Mouse (Mus musculus) myocyte (in vitro differentiated cells): ENCODE measurements at regions not wholly inside any gene's neighbourhood (a gene's known extent, or its start where the extent isn't known, plus 50 kb on each side); places are given as distances from the start of the nearest gene placed in this dataset.

ENCODE experiments used
- H3K27me3 ChIP-seq: one replicate; pipeline ENCODE4 v1.6.1; 2011; ENCODE audit not compliant: control insufficient read depth, insufficient read depth, insufficient read length
- H3K36me3 ChIP-seq: one replicate; pipeline ENCODE4 v1.6.1; 2011; ENCODE audit not compliant: control insufficient read depth, insufficient read depth
- H3K4me2 ChIP-seq: one replicate; pipeline ENCODE4 v1.6.1; 2011; ENCODE audit warnings: low read depth, control low read depth
- H3K4me3 ChIP-seq: one replicate; pipeline ENCODE4 v1.5.1; 2011; ENCODE audit warnings: mild to moderate bottlenecking, control low read depth, moderate library complexity
- H3K79me2 ChIP-seq: one replicate; pipeline ENCODE4 v1.6.1; 2011; ENCODE audit not compliant: control insufficient read depth, insufficient read depth
- H3ac ChIP-seq: one replicate; pipeline ENCODE4 v1.6.1; 2011; ENCODE audit not compliant: control insufficient read depth, insufficient read length
- CEBPB ChIP-seq: IDR thresholded peaks from 2 replicates; pipeline ENCODE4 v1.6.1; 2011; ENCODE audit warnings: mild to moderate bottlenecking, moderate library complexity; ENCODE audit not compliant: poor library complexity, insufficient read depth, severe bottlenecking
- E2F4 ChIP-seq: IDR thresholded peaks from one replicate; pipeline ENCODE4 v1.6.1; 2011; ENCODE audit warnings: mild to moderate bottlenecking, control low read depth, moderate library complexity; ENCODE audit not compliant: insufficient read depth
- MAX ChIP-seq: IDR thresholded peaks from one replicate; pipeline ENCODE4 v1.6.1; 2011; ENCODE audit warnings: low read depth, mild to moderate bottlenecking, control low read depth
- MYOD1 ChIP-seq, 3 experiments: IDR thresholded peaks; one replicate each; pipeline ENCODE4 v1.6.1; 2011; ENCODE audit warnings: control low read depth in 2 of 3, low read depth in 2 of 3, mild to moderate bottlenecking in 2 of 3, moderate library complexity in 1 of 3; ENCODE audit not compliant: insufficient read length in 2 of 3, control insufficient read depth in 1 of 3
- MYOG ChIP-seq, 3 experiments: IDR thresholded peaks; one replicate each; pipeline ENCODE4 v1.6.1; 2011; ENCODE audit warnings: control low read depth in 2 of 3, low read depth in 2 of 3, mild to moderate bottlenecking in 2 of 3; ENCODE audit not compliant: insufficient read length in 2 of 3, control insufficient read depth in 1 of 3, insufficient read depth in 1 of 3
- POLR2A ChIP-seq: IDR thresholded peaks from one replicate; pipeline ENCODE4 v1.6.1; 2011; ENCODE audit warnings: low read depth, mild to moderate bottlenecking, control low read depth, moderate library complexity; ENCODE audit not compliant: insufficient read length
- POLR2AphosphoS2 ChIP-seq: IDR thresholded peaks from one replicate; pipeline ENCODE4 v1.6.1; 2011; ENCODE audit warnings: low read depth, control low read depth; ENCODE audit not compliant: insufficient read length
- REST ChIP-seq: IDR thresholded peaks from one replicate; pipeline ENCODE4 v1.6.1; 2011; ENCODE audit warnings: mild to moderate bottlenecking, control low read depth, moderate library complexity; ENCODE audit not compliant: insufficient read depth, insufficient read length
- SRF ChIP-seq: IDR thresholded peaks from one replicate; pipeline ENCODE4 v1.6.1; 2011; ENCODE audit warnings: low read depth; ENCODE audit not compliant: control insufficient read depth, insufficient read length
- TCF12 ChIP-seq: IDR thresholded peaks from one replicate; pipeline ENCODE4 v1.6.1; 2011; ENCODE audit warnings: mild to moderate bottlenecking, control low read depth; ENCODE audit not compliant: poor library complexity, insufficient read depth, severe bottlenecking
- TCF3 ChIP-seq: IDR thresholded peaks from one replicate; pipeline ENCODE4 v1.6.1; 2011; ENCODE audit warnings: low read depth, control low read depth; ENCODE audit not compliant: insufficient read length
- USF1 ChIP-seq: IDR thresholded peaks from one replicate; pipeline ENCODE4 v1.6.1; 2011; ENCODE audit warnings: low read depth, mild to moderate bottlenecking, control low read depth, moderate library complexity

GRCm38 (mm10) chr13:70103903-70104302, 301.7 kb downstream of the Med10 start:
- Histone ChIP-seq H3K36me3 (no peaks in the 10 kb centered on the region), H3K79me2 (no peaks in the 10 kb centered on the region), H3K4me3 (no peak overlapping the region), H3K27me3 (no peaks in the 10 kb centered on the region), H3K4me2 (no peak overlapping the region), H3ac (no peak overlapping the region)
- TF ChIP-seq MAX: no peak
- no peak for TF ChIP-seq TCF3
- TF ChIP-seq REST: no peak
- no peak for TF ChIP-seq TCF12
- no peak for TF ChIP-seq CEBPB
- no peak for TF ChIP-seq E2F4
- TF ChIP-seq MYOG (IDR thresholded peaks at IDR 0.05; ENCODE audit: control insufficient read depth in 1 of 3, insufficient read depth in 1 of 3, insufficient read length in 2 of 3, low read depth in 2 of 3): no peak
- no peak for TF ChIP-seq POLR2A
- TF ChIP-seq MYOD1 (IDR thresholded peaks at IDR 0.05; ENCODE audit: control insufficient read depth in 1 of 3, insufficient read length in 2 of 3, low read depth in 2 of 3): no peak
- TF ChIP-seq POLR2AphosphoS2: no peak
- TF ChIP-seq USF1: no peak

GRCm38 (mm10) chr13:70115576-70115975, 313.4 kb downstream of the Med10 start:
- H3K27me3 ChIP-seq: no peaks in the 10 kb centered on the region
- TF ChIP-seq TCF12 (no peak), MAX (no peak), E2F4 (no peak), SRF (no peak), REST (no peak), USF1 (no peak), TCF3 (no peak), CEBPB (no peak), MYOD1 (IDR thresholded peaks at IDR 0.05; ENCODE audit: control insufficient read depth in 1 of 3, insufficient read length in 2 of 3, low read depth in 2 of 3) (no peak), POLR2AphosphoS2 (no peak)

GRCm38 (mm10) chr13:70124860-70125545, 322.8 kb downstream of the Med10 start:
- Histone ChIP-seq H3K27me3 (no peaks in the 10 kb centered on the region), H3K36me3 (no peaks in the 10 kb centered on the region), H3ac (no peak overlapping the region), H3K79me2 (no peaks in the 10 kb centered on the region), H3K4me2 (no peak overlapping the region), H3K4me3 (no peak overlapping the region)
- TF ChIP-seq USF1: no peak
- TF ChIP-seq MAX: no peak
- no peak for TF ChIP-seq MYOG (IDR thresholded peaks at IDR 0.05; ENCODE audit: control insufficient read depth in 1 of 3, insufficient read depth in 1 of 3, insufficient read length in 2 of 3, low read depth in 2 of 3)
- TF ChIP-seq MYOD1 (IDR thresholded peaks at IDR 0.05; ENCODE audit: control insufficient read depth in 1 of 3, insufficient read length in 2 of 3, low read depth in 2 of 3): no peak
- no peak for TF ChIP-seq POLR2A
- no peak for TF ChIP-seq E2F4
- no peak for TF ChIP-seq TCF12

More at GRCm38 (mm10) chr13:70115576-70115975, 313.4 kb downstream of the Med10 start:
- Histone ChIP-seq H3ac (no peak overlapping the region), H3K4me3 (no peak overlapping the region), H3K4me2 (no peak overlapping the region), H3K36me3 (no peaks in the 10 kb centered on the region), H3K79me2 (no peaks in the 10 kb centered on the region)

- no peak overlapping the region for H3K4me2 ChIP-seq
- H3K27me3 ChIP-seq: no peaks in the 10 kb centered on the region
- no peaks in the 10 kb centered on the region for H3K79me2 ChIP-seq
- no peak for TF ChIP-seq REST
- TF ChIP-seq SRF: no peak
- TF ChIP-seq POLR2AphosphoS2: no peak
- TF ChIP-seq USF1: no peak
- no peak for TF ChIP-seq MYOG (IDR thresholded peaks at IDR 0.05; ENCODE audit: control insufficient read depth in 1 of 3, insufficient read depth in 1 of 3, insufficient read length in 2 of 3, low read depth in 2 of 3)
- TF ChIP-seq E2F4: no peak
- no peak for TF ChIP-seq CEBPB
- TF ChIP-seq TCF3: no peak
- no peak overlapping the region for H3ac ChIP-seq
- no peaks in the 10 kb centered on the region for H3K36me3 ChIP-seq
- no peak overlapping the region for H3K4me3 ChIP-seq
These were observed 325.1 kb downstream of the Med10 start for GRCm38 (mm10) chr13:70127310-70127709.

- TF ChIP-seq MAX (no peak), USF1 (no peak), REST (no peak), POLR2A (no peak), CEBPB (no peak), POLR2AphosphoS2 (no peak), TCF3 (no peak), SRF (no peak), TCF12 (no peak), MYOG (IDR thresholded peaks at IDR 0.05; ENCODE audit: control insufficient read depth in 1 of 3, insufficient read depth in 1 of 3, insufficient read length in 2 of 3, low read depth in 2 of 3) (no peak), E2F4 (no peak), MYOD1 (IDR thresholded peaks at IDR 0.05; ENCODE audit: control insufficient read depth in 1 of 3, insufficient read length in 2 of 3, low read depth in 2 of 3) (no peak)
- H3K4me2 ChIP-seq: no peak overlapping the region
- H3K27me3 ChIP-seq: no peaks in the 10 kb centered on the region
- H3K79me2 ChIP-seq: no peaks in the 10 kb centered on the region
- H3K36me3 ChIP-seq: no peaks in the 10 kb centered on the region
- H3K4me3 ChIP-seq: no peak overlapping the region
- H3ac ChIP-seq: no peak overlapping the region
These were observed 332.3 kb downstream of the Med10 start for GRCm38 (mm10) chr13:70134544-70134943.
